Comparison of ENCODE assay signal across 8 mouse cellular contexts in genomic region chr10:43478751-43479435, GRCm38 (mm10). TPM values are rescaled to one million over a fixed set of nuclear protein-coding genes. Genes with fewer than 3 reads are reported as not detected.
DNase-seq lines count a peak whose midpoint lies in the region; ATAC-seq and TF ChIP-seq lines count a peak whose summit lies in the region.

Gene Bend3, plus strand, starts transcription at chr10:43478831.

- no peaks in the 10 kb centered on the region for H3K36me3 ChIP-seq in embryonic facial prominence, embryonic 14.5 days (ENCODE audit: control insufficient read depth, insufficient read depth, low read length)
- H3K36me3 ChIP-seq in heart, embryonic 13.5 days: no peaks in the 10 kb centered on the region
- no peaks in the 10 kb centered on the region for H3K36me3 ChIP-seq in liver, embryonic 14.5 days (replicated peaks; ENCODE audit: control insufficient read depth, insufficient read depth, low read depth)
- H3K36me3 ChIP-seq in neural tube, embryonic 12.5 days: no peaks in the 10 kb centered on the region

- TF ChIP-seq EP300 in liver, embryonic 14.5 days (IDR thresholded peaks at IDR 0.05; ENCODE audit: low read depth): no peak

- no peaks in the 10 kb centered on the region for H3K27me3 ChIP-seq in embryonic facial prominence, embryonic 14.5 days (replicated peaks; ENCODE audit: control insufficient read depth, insufficient read depth, low read length)
- H3K27me3 ChIP-seq in heart, embryonic 13.5 days (replicated peaks): no peaks in the 10 kb centered on the region
- no peaks in the 10 kb centered on the region for H3K27me3 ChIP-seq in liver, embryonic 14.5 days (ENCODE audit: control insufficient read depth, insufficient read depth, low read length)
- H3K27me3 ChIP-seq in neural tube, embryonic 12.5 days (replicated peaks): no peaks in the 10 kb centered on the region

- peak within 1 kb of the TSS; percentile 83 for H3K4me2 ChIP-seq in embryonic facial prominence, embryonic 14.5 days (ENCODE audit: low read depth, low read length)
- peak within 1 kb of the TSS; percentile 83 for H3K4me2 ChIP-seq in heart, embryonic 13.5 days
- peak within 1 kb of the TSS; percentile 93 for H3K4me2 ChIP-seq in liver, embryonic 14.5 days (ENCODE audit: low read depth)
- peak within 1 kb of the TSS; percentile 93 for H3K4me2 ChIP-seq in neural tube, embryonic 12.5 days (replicated peaks)

- 0% methylated on average over 4 of the region's 101 CpGs for WGBS in embryonic facial prominence, embryonic 14.5 days
- WGBS in heart, embryonic 13.5 days: under 1% methylated on average over 63 of the region's 101 CpGs
- WGBS in liver, embryonic 14.5 days (ENCODE audit: insufficient replicate concordance): under 1% methylated on average over 66 of the region's 101 CpGs
- WGBS in neural tube, embryonic 12.5 days: under 1% methylated on average over 60 of the region's 101 CpGs

- peak within 1 kb of the TSS; percentile 98 for H3K27ac ChIP-seq in embryonic facial prominence, embryonic 14.5 days (replicated peaks; ENCODE audit: low read depth, low read length)
- H3K27ac ChIP-seq in heart, embryonic 13.5 days (replicated peaks): peak within 1 kb of the TSS; percentile 96
- peak within 1 kb of the TSS; percentile 62 for H3K27ac ChIP-seq in liver, embryonic 14.5 days
- H3K27ac ChIP-seq in neural tube, embryonic 12.5 days: peak within 1 kb of the TSS; percentile 96

- H3K9me3 ChIP-seq in embryonic facial prominence, embryonic 14.5 days (ENCODE audit: control insufficient read depth, low read length): no peaks in the 10 kb centered on the region
- no peaks in the 10 kb centered on the region for H3K9me3 ChIP-seq in heart, embryonic 13.5 days
- H3K9me3 ChIP-seq in liver, embryonic 14.5 days (ENCODE audit: control insufficient read depth, low read length): no peaks in the 10 kb centered on the region
- no peaks in the 10 kb centered on the region for H3K9me3 ChIP-seq in neural tube, embryonic 12.5 days

- peaks cover 27% of the 10 kb centered on the region for H3K4me1 ChIP-seq in embryonic facial prominence, embryonic 14.5 days (ENCODE audit: control insufficient read depth, insufficient read depth, low read length)
- peaks cover 47% of the 10 kb centered on the region for H3K4me1 ChIP-seq in heart, embryonic 13.5 days
- peaks cover 14 to 31% of the 10 kb centered on the region in 2 experiments for H3K4me1 ChIP-seq in liver, embryonic 14.5 days (replicated peaks; ENCODE audit: control insufficient read depth in 2 of 2, insufficient read depth in 2 of 2, low read length in 1 of 2)
- peaks cover 29% of the 10 kb centered on the region for H3K4me1 ChIP-seq in neural tube, embryonic 12.5 days

- peak within 1 kb of the TSS; percentile 70 for H3K4me3 ChIP-seq in embryonic facial prominence, embryonic 14.5 days (ENCODE audit: low read depth, low read length)
- peak within 1 kb of the TSS; percentile 88 for H3K4me3 ChIP-seq in heart, embryonic 13.5 days
- peak within 1 kb of the TSS; percentile 83 to 84 for H3K4me3 ChIP-seq in liver, embryonic 14.5 days (ENCODE audit: insufficient read depth in 1 of 2, low read depth in 2 of 2, low read length in 2 of 2)
- peak within 1 kb of the TSS; percentile 79 for H3K4me3 ChIP-seq in neural tube, embryonic 12.5 days

- peak within 1 kb of the TSS; percentile 90 for H3K9ac ChIP-seq in embryonic facial prominence, embryonic 14.5 days (ENCODE audit: low read depth, low read length)
- peak within 1 kb of the TSS; percentile 98 for H3K9ac ChIP-seq in heart, embryonic 13.5 days
- peak within 1 kb of the TSS; percentile 70 for H3K9ac ChIP-seq in liver, embryonic 14.5 days (replicated peaks)
- H3K9ac ChIP-seq in neural tube, embryonic 12.5 days: peak within 1 kb of the TSS; percentile 95

- ATAC-seq in embryonic facial prominence, embryonic 14.5 days (ENCODE audit: low read depth): peak; percentile 67
- ATAC-seq in heart, embryonic 13.5 days (ENCODE audit: extremely low read depth, insufficient number of reproducible peaks, low FRiP score, low TSS enrichment): peak; percentile 47; the same call in 1 of the 2 replicates
- peak; percentile 48 for ATAC-seq in liver, embryonic 14.5 days (ENCODE audit: insufficient read depth)
- ATAC-seq in neural tube, embryonic 12.5 days (ENCODE audit: low FRiP score, low read depth): peak; percentile 65

- no peak for TF ChIP-seq CTCF in liver, embryonic 14.5 days (IDR thresholded peaks at IDR 0.05; ENCODE audit: low read depth)

- peak; percentile 59 for DNase-seq in A20 (ENCODE audit: low read depth, low spot score)
- DNase-seq in adrenal gland, postnatal 25 days: peak; percentile 60
- DNase-seq in embryonic facial prominence, embryonic 14.5 days (ENCODE audit: low spot score): peak; percentile 79
- peak; percentile 66 for DNase-seq in kidney, postnatal 14 days
- peak in 1 of 3 experiments; percentile 19 for DNase-seq in liver, embryonic 14.5 days (ENCODE audit: low read depth in 3 of 3, low spot score in 3 of 3)
- peak; percentile 83 for DNase-seq in testis, postnatal 10 days (ENCODE audit: low spot score)

RNA-seq across cellular contexts. Expression of gene Bend3, which starts in this region (rescaled TPM):
- total RNA-seq in adrenal gland, postnatal 25 days (2021): 5.7 and 8.3 TPM in 2 replicates
- polyA plus RNA-seq in embryonic facial prominence, embryonic 14.5 days (2014; fragmentation: Nextera tagmentation; extraction: Ambion mirVana): 3.6 and 3.9 TPM in 2 replicates
- polyA plus RNA-seq in heart, embryonic 13.5 days (2015; fragmentation: Nextera tagmentation; extraction: Ambion mirVana): 2.5 and 2.8 TPM in 2 replicates
- polyA plus RNA-seq in liver, embryonic 14.5 days (2012; rRNA removed): 2.0 and 2.1 TPM in 2 replicates
- polyA plus RNA-seq in liver, embryonic 14.5 days (2014; fragmentation: Nextera tagmentation; extraction: Ambion mirVana): 1.2 and 1.3 TPM in 2 replicates
- polyA plus RNA-seq in neural tube, embryonic 12.5 days (2016; fragmentation: Nextera tagmentation; extraction: Ambion mirVana): 5.2 and 6.1 TPM in 2 replicates
